Mouse (Mus musculus) heart, embryonic 11.5 days (tissue): Measurements from ENCODE around the gene Pctp. TPM values are rescaled to one million over a fixed set of nuclear protein-coding genes. Genes with fewer than 3 reads are reported as not detected.

ENCODE experiments used
- ATAC-seq: fragments of 200-750 bp; cut with Nextera tagmentation; replicated peaks from 2 replicates; pipeline ENCODE4 v1.8.0; 2017; ENCODE audit warnings: moderate library complexity; ENCODE audit not compliant: insufficient number of reproducible peaks, low FRiP score, low TSS enrichment
- H3K27ac ChIP-seq: fragments of 300-500 bp; sonication (generic); 2 replicates; pipeline ENCODE4 v1.5.1; 2014; ENCODE audit warnings: mild to moderate bottlenecking, low read depth, low read length
- H3K27me3 ChIP-seq: fragments of 300-500 bp; sonication (generic); 2 replicates; pipeline ENCODE4 v1.6.1; 2014; ENCODE audit warnings: mild to moderate bottlenecking, low read length, mixed read lengths; ENCODE audit not compliant: control insufficient read depth, insufficient read depth
- H3K36me3 ChIP-seq: fragments of 300-500 bp; sonication (generic); 2 replicates; pipeline ENCODE4 v1.6.1; 2014; ENCODE audit warnings: mild to moderate bottlenecking, low read length, moderate library complexity, mixed read lengths; ENCODE audit not compliant: control insufficient read depth, insufficient read depth
- H3K4me1 ChIP-seq: fragments of 300-500 bp; sonication (generic); 2 replicates; pipeline ENCODE4 v1.6.1; 2014; ENCODE audit warnings: low read length; ENCODE audit not compliant: control insufficient read depth, insufficient read depth
- H3K4me2 ChIP-seq: fragments of 300-500 bp; sonication (generic); 2 replicates; pipeline ENCODE4 v1.6.1; 2014; ENCODE audit warnings: mild to moderate bottlenecking, moderate library complexity
- H3K4me3 ChIP-seq: fragments of 300-500 bp; sonication (generic); 2 replicates; pipeline ENCODE4 v1.5.1; 2014; ENCODE audit warnings: low read depth, low read length
- H3K9ac ChIP-seq: fragments of 300-500 bp; sonication (generic); 2 replicates; pipeline ENCODE4 v1.6.1; 2014; ENCODE audit warnings: mild to moderate bottlenecking, low read depth, low read length, moderate library complexity
- H3K9me3 ChIP-seq: fragments of 300-500 bp; sonication (generic); replicated peaks from 2 replicates; pipeline ENCODE4 v1.6.1; 2016; ENCODE audit warnings: low read length; ENCODE audit not compliant: control insufficient read depth
- WGBS: fragments of 180-500 bp; shearing (Covaris S2); extraction: QIAGEN DNeasy Blood & Tissue Kit; methylation state at CpG from one replicate; pipeline ENCODE4 v1.1.7; 2014; ENCODE audit not compliant: insufficient replicate concordance; 5-methylcytosine and 5-hydroxymethylcytosine counted together
- polyA plus RNA-seq: library from polyadenylated mRNA; unstranded; fragments of >200 nt; fragmentation: Nextera tagmentation; extraction: Ambion mirVana; gene quantifications from 2 replicates; pipeline ENCODE4 v1.2.1, GENCODE M21; 2014

The Pctp gene
- polyA plus RNA-seq, 1 experiment from 2014 or later, result 13.6 TPM

GRCm38 (mm10) chr11:90003386-90003785 is 692 bp upstream of the Pctp start:
- H3K27me3 ChIP-seq, result no peaks in the 10 kb centered on the region
- WGBS, result 86% methylated on average over 4 of the region's 4 CpGs
- H3K4me3 ChIP-seq, result no peak overlapping the region
- H3K4me1 ChIP-seq, result peaks cover 3% of the 10 kb centered on the region; the same call in 1 of the 2 replicates
- no peaks in the 10 kb centered on the region for H3K36me3 ChIP-seq
- H3K9ac ChIP-seq, result no peak overlapping the region
- H3K4me2 ChIP-seq, result no peak overlapping the region
- H3K9me3 ChIP-seq, result no peaks in the 10 kb centered on the region
- H3K27ac ChIP-seq, result no peak overlapping the region
- ATAC-seq, result no peak

- peak overlapping the region; percentile 59 for H3K4me3 ChIP-seq
- no peaks in the 10 kb centered on the region for H3K36me3 ChIP-seq
- no peaks in the 10 kb centered on the region for H3K9me3 ChIP-seq
- no peak for ATAC-seq
- no peaks in the 10 kb centered on the region for H3K27me3 ChIP-seq
- H3K9ac ChIP-seq, result no peak overlapping the region
- WGBS, result 10% methylated on average over 8 of the region's 8 CpGs
- peak overlapping the region; percentile 79 for H3K4me2 ChIP-seq
- no peak overlapping the region for H3K27ac ChIP-seq
- peaks cover 3% of the 10 kb centered on the region; the same call in 1 of the 2 replicates for H3K4me1 ChIP-seq
Measured at GRCm38 (mm10) chr11:90002987-90003348, 274 bp upstream of the Pctp start.

- H3K9ac ChIP-seq, result peak overlapping the region; percentile 84
- peak overlapping the region; percentile 59 for H3K4me3 ChIP-seq
- H3K9me3 ChIP-seq, result no peaks in the 10 kb centered on the region
- H3K27ac ChIP-seq, result no peak overlapping the region
- WGBS, result 84% methylated on average over 10 of the region's 10 CpGs
- no peaks in the 10 kb centered on the region for H3K27me3 ChIP-seq
- ATAC-seq, result no peak
- peaks cover 3% of the 10 kb centered on the region; the same call in 1 of the 2 replicates for H3K4me1 ChIP-seq
- H3K4me2 ChIP-seq, result peak overlapping the region; percentile 79
- no peaks in the 10 kb centered on the region for H3K36me3 ChIP-seq
Measured at GRCm38 (mm10) chr11:90001396-90002230, 1.1 kb downstream of the Pctp start.

- peaks cover 3% of the 10 kb centered on the region; the same call in 1 of the 2 replicates for H3K4me1 ChIP-seq
- no peaks in the 10 kb centered on the region for H3K9me3 ChIP-seq
- no peak overlapping the region for H3K4me3 ChIP-seq
- ATAC-seq, result no peak
- no peaks in the 10 kb centered on the region for H3K27me3 ChIP-seq
- 87% methylated on average over 4 of the region's 4 CpGs for WGBS
- H3K9ac ChIP-seq, result no peak overlapping the region
- H3K4me2 ChIP-seq, result no peak overlapping the region
- no peaks in the 10 kb centered on the region for H3K36me3 ChIP-seq
- no peak overlapping the region for H3K27ac ChIP-seq
Measured at GRCm38 (mm10) chr11:90000666-90001065, 2.0 kb downstream of the Pctp start.

DNA sequence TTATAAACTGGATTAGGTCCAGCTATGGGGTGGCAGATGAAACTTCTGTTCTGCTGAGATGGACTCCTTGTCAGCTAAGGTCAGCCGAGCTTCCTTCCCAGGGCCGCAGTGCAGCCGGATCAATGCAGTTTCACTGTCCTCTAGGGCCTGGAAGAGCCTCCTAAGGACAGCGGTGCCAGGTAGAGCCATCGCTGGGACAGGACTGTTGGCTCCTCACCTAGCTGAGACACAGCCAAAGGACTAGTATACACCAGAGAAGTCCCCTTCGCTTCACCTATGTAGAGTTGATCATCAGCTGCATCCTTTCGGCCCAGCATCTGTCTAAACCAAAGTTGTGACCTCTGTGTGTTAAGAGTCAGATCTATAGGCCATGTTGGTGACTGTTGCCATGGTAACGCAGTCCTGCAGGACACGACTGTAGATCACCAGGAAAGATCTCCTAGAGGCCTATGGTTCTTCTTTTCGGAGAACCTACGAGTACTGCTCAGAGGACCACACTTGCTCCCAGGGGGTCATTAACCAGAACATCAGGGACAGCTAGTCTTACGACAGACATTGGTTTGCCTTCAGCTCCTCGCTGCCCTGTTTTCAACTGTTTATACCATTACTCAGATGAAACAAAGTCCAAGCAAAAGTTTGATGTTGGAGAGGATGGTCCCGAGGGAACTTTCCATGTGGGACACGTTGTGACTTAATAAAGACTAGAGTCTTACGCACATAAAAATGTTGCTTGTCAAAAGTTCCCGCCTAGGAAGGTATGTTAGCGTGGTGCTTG is 3.5 kb downstream of the Pctp start:
- Histone ChIP-seq H3K4me3 (no peak overlapping the region), H3K27me3 (no peaks in the 10 kb centered on the region), H3K9me3 (no peaks in the 10 kb centered on the region), H3K36me3 (no peaks in the 10 kb centered on the region), H3K27ac (no peak overlapping the region), H3K9ac (no peak overlapping the region), H3K4me1 (peaks cover 6% of the 10 kb centered on the region), H3K4me2 (no peak overlapping the region)
- ATAC-seq, result no peak
- WGBS, result 88% methylated on average over 18 of the region's 18 CpGs

DNA sequence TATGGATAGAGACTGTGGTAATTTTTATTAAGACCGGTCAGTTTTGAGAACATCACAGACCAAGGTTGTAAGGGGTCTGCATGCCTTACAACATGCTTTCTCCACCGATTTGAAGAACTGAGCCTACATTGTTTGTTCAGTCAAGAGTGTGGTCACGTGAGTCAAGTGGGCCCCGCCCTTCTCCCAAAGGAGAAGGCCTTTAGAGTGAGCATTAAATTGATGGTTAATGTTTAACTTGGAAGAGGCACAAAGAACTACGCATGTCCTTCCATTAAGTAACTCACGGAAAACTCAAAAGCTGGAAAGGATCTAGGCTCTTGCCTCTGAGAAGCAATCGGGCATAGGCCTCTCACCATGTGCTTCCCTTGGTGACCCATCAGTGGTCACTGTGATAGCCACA is 5.8 kb downstream of the Pctp start:
- no peaks in the 10 kb centered on the region for H3K9me3 ChIP-seq
- H3K36me3 ChIP-seq, result no peaks in the 10 kb centered on the region
- H3K4me3 ChIP-seq, result no peak overlapping the region
- H3K4me2 ChIP-seq, result no peak overlapping the region
- no peak overlapping the region for H3K9ac ChIP-seq
- 90% methylated on average over 7 of the region's 7 CpGs for WGBS
- peaks cover 2% of the 10 kb centered on the region for H3K4me1 ChIP-seq
- ATAC-seq, result no peak
- no peaks in the 10 kb centered on the region for H3K27me3 ChIP-seq
- no peak overlapping the region for H3K27ac ChIP-seq

DNA sequence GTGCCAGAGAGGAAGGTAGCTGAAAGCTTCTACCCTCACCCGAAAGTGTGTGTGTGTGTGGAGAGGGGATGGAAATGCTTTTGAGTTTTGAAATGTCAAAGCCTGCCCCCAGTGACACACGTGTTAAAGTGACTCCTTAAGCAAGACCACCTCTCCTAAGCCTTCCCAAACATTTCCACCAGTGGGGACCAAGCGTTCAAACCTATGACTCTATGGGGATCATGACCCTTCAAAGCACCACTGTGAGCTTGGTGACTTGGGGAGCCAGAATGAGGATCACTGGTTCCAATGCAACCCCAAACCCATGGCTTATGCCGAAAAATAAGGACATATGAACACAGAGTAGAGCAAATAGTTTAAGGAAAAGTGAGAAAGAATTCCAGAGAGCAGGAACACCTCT is 6.3 kb downstream of the Pctp start:
- 82% methylated on average over 4 of the region's 4 CpGs for WGBS
- Histone ChIP-seq H3K27ac (no peak overlapping the region), H3K27me3 (no peaks in the 10 kb centered on the region), H3K9me3 (no peaks in the 10 kb centered on the region), H3K4me3 (no peak overlapping the region), H3K4me2 (no peak overlapping the region), H3K4me1 (peaks cover 2% of the 10 kb centered on the region; the same call in 1 of the 2 replicates), H3K36me3 (no peaks in the 10 kb centered on the region), H3K9ac (no peak overlapping the region)
- ATAC-seq, result no peak

DNA sequence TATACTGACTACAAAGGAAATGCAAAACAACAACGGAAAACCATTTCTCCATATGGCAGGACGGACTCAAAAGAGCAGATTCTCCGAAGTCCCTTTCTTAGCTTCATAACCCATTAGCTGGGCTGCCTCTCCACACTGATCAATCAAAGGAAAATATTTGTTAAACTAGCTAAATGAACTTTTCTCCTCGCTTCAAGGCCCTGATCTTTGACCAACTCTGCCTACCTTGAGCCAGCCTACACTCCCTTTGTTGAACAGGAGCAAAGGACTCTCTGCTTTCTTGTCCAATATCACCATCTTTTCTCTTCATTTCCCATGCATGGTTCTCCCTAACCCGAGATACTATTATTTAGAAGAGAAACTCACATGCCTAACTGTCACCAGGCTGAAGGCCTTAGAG is 7.1 kb downstream of the Pctp start:
- no peak overlapping the region for H3K9ac ChIP-seq
- no peak overlapping the region for H3K27ac ChIP-seq
- no peak for ATAC-seq
- H3K36me3 ChIP-seq, result no peaks in the 10 kb centered on the region
- 73% methylated on average over 5 of the region's 5 CpGs for whole genome bisulfite sequencing
- no peak overlapping the region for H3K4me3 ChIP-seq
- H3K9me3 ChIP-seq, result no peaks in the 10 kb centered on the region
- H3K4me1 ChIP-seq, result peaks cover 2% of the 10 kb centered on the region; the same call in 1 of the 2 replicates
- no peaks in the 10 kb centered on the region for H3K27me3 ChIP-seq
- no peak overlapping the region for H3K4me2 ChIP-seq
